ENCODE assay signal across 8 mouse cellular contexts in genomic region chr2:30442498-30442890, GRCm38 (mm10). TPM values are rescaled to one million over a fixed set of nuclear protein-coding genes. Genes with fewer than 3 reads are reported as not detected.
DNase-seq lines count a peak whose midpoint lies in the region; ATAC-seq and TF ChIP-seq lines count a peak whose summit lies in the region.

No protein-coding gene starts in this region.

- 33% methylated on average over 5 of the region's 5 CpGs for WGBS in kidney, postnatal 0 days
- 28% methylated on average over 5 of the region's 5 CpGs for WGBS in embryonic facial prominence, embryonic 13.5 days
- 21% methylated on average over 5 of the region's 5 CpGs for WGBS in intestine, embryonic 14.5 days

- H3K27ac ChIP-seq in kidney, postnatal 0 days, result peak overlapping the region; percentile 98
- H3K27ac ChIP-seq in embryonic facial prominence, embryonic 13.5 days, result peak overlapping the region; percentile 100
- peak overlapping the region; percentile 100 for H3K27ac ChIP-seq in intestine, embryonic 14.5 days (ENCODE audit: low read depth)

- H3K9ac ChIP-seq in kidney, postnatal 0 days (ENCODE audit: low read depth, low read length), result peak overlapping the region; percentile 60
- H3K9ac ChIP-seq in embryonic facial prominence, embryonic 13.5 days, result peak overlapping the region; percentile 71
- H3K9ac ChIP-seq in intestine, embryonic 14.5 days (ENCODE audit: low read length), result peak overlapping the region; percentile 56

- H3K27me3 ChIP-seq in kidney, postnatal 0 days (ENCODE audit: insufficient read depth, low read length), result no peaks in the 10 kb centered on the region
- H3K27me3 ChIP-seq in embryonic facial prominence, embryonic 13.5 days, result no peaks in the 10 kb centered on the region
- no peaks in the 10 kb centered on the region for H3K27me3 ChIP-seq in intestine, embryonic 14.5 days (replicated peaks; ENCODE audit: control insufficient read depth, insufficient read depth, low read length)
- no peaks in the 10 kb centered on the region for H3K27me3 ChIP-seq in myocyte (ENCODE audit: control insufficient read depth, insufficient read depth, insufficient read length)

- no peak for ATAC-seq in kidney, postnatal 0 days (replicated peaks; ENCODE audit: low FRiP score, low read depth)
- ATAC-seq in embryonic facial prominence, embryonic 13.5 days (ENCODE audit: insufficient number of reproducible peaks, insufficient read depth, low FRiP score, low TSS enrichment, low read depth), result no peak
- no peak for ATAC-seq in intestine, embryonic 14.5 days (replicated peaks; ENCODE audit: low FRiP score, low TSS enrichment, low read depth)

- peaks cover 11% of the 10 kb centered on the region for H3K79me2 ChIP-seq in myocyte (ENCODE audit: control insufficient read depth, insufficient read depth)

- H3ac ChIP-seq in myocyte (ENCODE audit: control insufficient read depth, insufficient read length), result no peak overlapping the region

- H3K9me3 ChIP-seq in kidney, postnatal 0 days (replicated peaks; ENCODE audit: low read length), result no peaks in the 10 kb centered on the region
- H3K9me3 ChIP-seq in embryonic facial prominence, embryonic 13.5 days, result no peaks in the 10 kb centered on the region
- no peaks in the 10 kb centered on the region for H3K9me3 ChIP-seq in intestine, embryonic 14.5 days (ENCODE audit: control insufficient read depth, low read length)

- peak overlapping the region; percentile 11 for H3K4me3 ChIP-seq in kidney, postnatal 0 days (replicated peaks; ENCODE audit: low read depth, low read length)
- H3K4me3 ChIP-seq in embryonic facial prominence, embryonic 13.5 days, result peak overlapping the region; percentile 34
- H3K4me3 ChIP-seq in intestine, embryonic 14.5 days (ENCODE audit: low read depth, low read length), result peak overlapping the region; percentile 37
- H3K4me3 ChIP-seq in myocyte, result peak overlapping the region; percentile 19

- H3K4me1 ChIP-seq in kidney, postnatal 0 days (replicated peaks; ENCODE audit: insufficient read depth, low read length), result peaks cover 54% of the 10 kb centered on the region
- peaks cover 65% of the 10 kb centered on the region for H3K4me1 ChIP-seq in embryonic facial prominence, embryonic 13.5 days
- peaks cover 62% of the 10 kb centered on the region for H3K4me1 ChIP-seq in intestine, embryonic 14.5 days (replicated peaks; ENCODE audit: control insufficient read depth, insufficient read depth, low read length)

- peaks cover 28% of the 10 kb centered on the region for H3K36me3 ChIP-seq in kidney, postnatal 0 days (ENCODE audit: insufficient read depth, low read length)
- H3K36me3 ChIP-seq in embryonic facial prominence, embryonic 13.5 days, result peaks cover 76% of the 10 kb centered on the region
- peaks cover 57% of the 10 kb centered on the region for H3K36me3 ChIP-seq in intestine, embryonic 14.5 days (ENCODE audit: control insufficient read depth, insufficient read depth, low read length)
- H3K36me3 ChIP-seq in myocyte (ENCODE audit: control insufficient read depth, insufficient read depth), result peaks cover 5% of the 10 kb centered on the region

- H3K4me2 ChIP-seq in kidney, postnatal 0 days (ENCODE audit: low read length), result peak overlapping the region; percentile 54
- H3K4me2 ChIP-seq in embryonic facial prominence, embryonic 13.5 days, result peak overlapping the region; percentile 61
- peak overlapping the region; percentile 75 for H3K4me2 ChIP-seq in intestine, embryonic 14.5 days (ENCODE audit: low read length)
- H3K4me2 ChIP-seq in myocyte (ENCODE audit: low read depth), result peak overlapping the region; percentile 98

- DNase-seq in kidney, postnatal 0 days (ENCODE audit: low spot score), result no peak
- DNase-seq in kidney, postnatal 25 days, result no peak
- DNase-seq in intestine, embryonic 14.5 days (ENCODE audit: low spot score), result no peak
- DNase-seq in c-Kit-positive CD71-positive TER-119-positive erythroid progenitor cells, embryonic 14.5 days (ENCODE audit: low spot score), result no peak
- DNase-seq in embryo, embryonic 11 days, result no peak
- DNase-seq in thymus, postnatal 25 days, result no peak

- no peak for TF ChIP-seq CTCF in kidney, postnatal 0 days (IDR thresholded peaks at IDR 0.05; ENCODE audit: low read depth)

- TF ChIP-seq POLR2A in myocyte (IDR thresholded peaks at IDR 0.05; ENCODE audit: insufficient read length, low read depth), result no peak

TF ChIP-seq in myocyte, 11 proteins besides CTCF, POLR2A, EP300 and RAD21:
- no peak for TF ChIP-seq TCF12 (IDR thresholded peaks at IDR 0.05; ENCODE audit: insufficient read depth, poor library complexity, severe bottlenecking)

RNA-seq across cellular contexts. Expression of gene Ptpa, which starts 26.7 kb away (rescaled TPM):
- polyA plus RNA-seq in kidney, postnatal 0 days (2015; fragmentation: Nextera tagmentation; extraction: Ambion mirVana), result 131 and 142 TPM in 2 replicates
- polyA plus RNA-seq in embryonic facial prominence, embryonic 13.5 days (2015; fragmentation: Nextera tagmentation; extraction: Ambion mirVana), result 150 and 163 TPM in 2 replicates
- 76.6 and 78.2 TPM in 2 replicates for polyA plus RNA-seq in intestine, embryonic 14.5 days (2014; fragmentation: Nextera tagmentation; extraction: Ambion mirVana)
- 151 TPM for polyA plus RNA-seq in myocyte (2012; fragmentation: generic; extraction: Trizol)

RNA-seq across cellular contexts. Expression of gene Crat, which starts 26.9 kb away (rescaled TPM):
- polyA plus RNA-seq in kidney, postnatal 0 days (2015; fragmentation: Nextera tagmentation; extraction: Ambion mirVana), result 42.9 and 49.2 TPM in 2 replicates
- 22.5 and 25.0 TPM in 2 replicates for polyA plus RNA-seq in embryonic facial prominence, embryonic 13.5 days (2015; fragmentation: Nextera tagmentation; extraction: Ambion mirVana)
- polyA plus RNA-seq in intestine, embryonic 14.5 days (2014; fragmentation: Nextera tagmentation; extraction: Ambion mirVana), result 22.6 and 25.3 TPM in 2 replicates
- 42.2 TPM for polyA plus RNA-seq in myocyte (2012; fragmentation: generic; extraction: Trizol)

RNA-seq across cellular contexts. Expression of gene Ier5l, which starts 31.5 kb away (rescaled TPM):
- 3.5 and 8.1 TPM in 2 replicates for polyA plus RNA-seq in kidney, postnatal 0 days (2015; fragmentation: Nextera tagmentation; extraction: Ambion mirVana)
- 3.5 and 4.0 TPM in 2 replicates for polyA plus RNA-seq in embryonic facial prominence, embryonic 13.5 days (2015; fragmentation: Nextera tagmentation; extraction: Ambion mirVana)
- polyA plus RNA-seq in intestine, embryonic 14.5 days (2014; fragmentation: Nextera tagmentation; extraction: Ambion mirVana), result 2.1 TPM in 2 replicates
- polyA plus RNA-seq in myocyte (2012; fragmentation: generic; extraction: Trizol), result 20.5 TPM

RNA-seq across cellular contexts. Expression of gene Dolpp1, which starts 50.4 kb away (rescaled TPM):
- polyA plus RNA-seq in kidney, postnatal 0 days (2015; fragmentation: Nextera tagmentation; extraction: Ambion mirVana), result 23.4 and 24.5 TPM in 2 replicates
- 31.9 and 34.9 TPM in 2 replicates for polyA plus RNA-seq in embryonic facial prominence, embryonic 13.5 days (2015; fragmentation: Nextera tagmentation; extraction: Ambion mirVana)
- polyA plus RNA-seq in intestine, embryonic 14.5 days (2014; fragmentation: Nextera tagmentation; extraction: Ambion mirVana), result 40.0 and 41.7 TPM in 2 replicates
- polyA plus RNA-seq in myocyte (2012; fragmentation: generic; extraction: Trizol), result 15.7 TPM
